Mouse (Mus musculus): ENCODE measurements around the gene Olfr1357. TPM values are rescaled to one million over a fixed set of nuclear protein-coding genes. Genes with fewer than 3 reads are reported as not detected.

Olfr1357 gene
- polyA plus RNA-seq, 2 experiments = not detected

GRCm38 (mm10) chr10:78573226-78573625, 44.6 kb downstream of the Olfr1357 start:
- Histone ChIP-seq H3K4me2 (ENCODE audit: low read depth) (no peak overlapping the region), H3K27ac (no peak overlapping the region), H3K9ac (replicated peaks) (no peak overlapping the region), H3K4me1 (replicated peaks; ENCODE audit: control insufficient read depth in 2 of 2, insufficient read depth in 2 of 2, low read length in 1 of 2) (peaks cover 11 to 14% of the 10 kb centered on the region in 2 experiments), H3K4me3 (ENCODE audit: insufficient read depth in 1 of 2, low read depth in 2 of 2, low read length in 2 of 2) (no peak overlapping the region), H3K27me3 (ENCODE audit: control insufficient read depth, insufficient read depth, low read length) (no peaks in the 10 kb centered on the region), H3K9me3 (ENCODE audit: control insufficient read depth, low read length) (no peaks in the 10 kb centered on the region), H3K36me3 (replicated peaks; ENCODE audit: control insufficient read depth, insufficient read depth, low read depth) (no peaks in the 10 kb centered on the region; the same call in 1 of the 2 replicates)
- ATAC-seq (ENCODE audit: insufficient read depth) (no peak), DNase-seq (ENCODE audit: low read depth in 3 of 3, low spot score in 3 of 3) (no peak)
- 59% methylated on average over 3 of the region's 3 CpGs for WGBS (ENCODE audit: insufficient replicate concordance)
- TF ChIP-seq EP300 (IDR thresholded peaks at IDR 0.05; ENCODE audit: low read depth) (no peak), CTCF (IDR thresholded peaks at IDR 0.05; ENCODE audit: low read depth) (no peak)

- DNase-seq (ENCODE audit: low read depth in 3 of 3, low spot score in 3 of 3) (no peak), ATAC-seq (ENCODE audit: insufficient read depth) (no peak)
- no peak for TF ChIP-seq CTCF (IDR thresholded peaks at IDR 0.05; ENCODE audit: low read depth)
- TF ChIP-seq EP300 (IDR thresholded peaks at IDR 0.05; ENCODE audit: low read depth) = no peak
- Histone ChIP-seq H3K27ac (no peak overlapping the region), H3K9me3 (ENCODE audit: control insufficient read depth, low read length) (no peaks in the 10 kb centered on the region), H3K4me2 (ENCODE audit: low read depth) (no peak overlapping the region), H3K4me1 (replicated peaks; ENCODE audit: control insufficient read depth in 2 of 2, insufficient read depth in 2 of 2, low read length in 1 of 2) (peaks cover 6 to 8% of the 10 kb centered on the region in 2 experiments), H3K4me3 (ENCODE audit: insufficient read depth in 1 of 2, low read depth in 2 of 2, low read length in 2 of 2) (no peak overlapping the region), H3K9ac (replicated peaks) (no peak overlapping the region), H3K36me3 (replicated peaks; ENCODE audit: control insufficient read depth, insufficient read depth, low read depth) (no peaks in the 10 kb centered on the region), H3K27me3 (ENCODE audit: control insufficient read depth, insufficient read depth, low read length) (no peaks in the 10 kb centered on the region)
- 49% methylated on average over 2 of the region's 2 CpGs for WGBS (ENCODE audit: insufficient replicate concordance)
These were observed 47.0 kb downstream of the Olfr1357 start for GRCm38 (mm10) chr10:78570897-78571296.

- no peak for ATAC-seq (ENCODE audit: insufficient read depth)
- Histone ChIP-seq H3K4me1 (replicated peaks; ENCODE audit: control insufficient read depth in 2 of 2, insufficient read depth in 2 of 2, low read length in 1 of 2) (peaks cover 3 to 4% of the 10 kb centered on the region in 2 experiments; a peak in 3 of 4 replicates), H3K27me3 (ENCODE audit: control insufficient read depth, insufficient read depth, low read length) (no peaks in the 10 kb centered on the region), H3K4me2 (ENCODE audit: low read depth) (no peak overlapping the region), H3K4me3 (ENCODE audit: insufficient read depth in 1 of 2, low read depth in 2 of 2, low read length in 2 of 2) (no peak overlapping the region), H3K9me3 (ENCODE audit: control insufficient read depth, low read length) (no peaks in the 10 kb centered on the region), H3K9ac (replicated peaks) (no peak overlapping the region), H3K36me3 (replicated peaks; ENCODE audit: control insufficient read depth, insufficient read depth, low read depth) (no peaks in the 10 kb centered on the region), H3K27ac (no peak overlapping the region)
- DNase-seq (ENCODE audit: low read depth in 3 of 3, low spot score in 3 of 3) = no peak
- no peak for TF ChIP-seq EP300 (IDR thresholded peaks at IDR 0.05; ENCODE audit: low read depth)
- TF ChIP-seq CTCF (IDR thresholded peaks at IDR 0.05; ENCODE audit: low read depth) = no peak
- WGBS (ENCODE audit: insufficient replicate concordance) = 50% methylated on average over 6 of the region's 6 CpGs
These were observed 47.5 kb downstream of the Olfr1357 start for GRCm38 (mm10) chr10:78570416-78570815.

- no peak overlapping the region for H3K4me2 ChIP-seq (ENCODE audit: low read depth)
- no peak overlapping the region for H3K27ac ChIP-seq
- TF ChIP-seq EP300 (IDR thresholded peaks at IDR 0.05; ENCODE audit: low read depth) (no peak), CTCF (IDR thresholded peaks at IDR 0.05; ENCODE audit: low read depth) (no peak)
- H3K27me3 ChIP-seq (ENCODE audit: control insufficient read depth, insufficient read depth, low read length) = no peaks in the 10 kb centered on the region
- no peak overlapping the region for H3K9ac ChIP-seq (replicated peaks)
- WGBS (ENCODE audit: insufficient replicate concordance) = 45% methylated on average over 3 of the region's 3 CpGs
- ATAC-seq (ENCODE audit: insufficient read depth) (no peak), DNase-seq (ENCODE audit: low read depth in 3 of 3, low spot score in 3 of 3) (no peak)
- no peaks in the 10 kb centered on the region for H3K9me3 ChIP-seq (ENCODE audit: control insufficient read depth, low read length)
- H3K36me3 ChIP-seq (replicated peaks; ENCODE audit: control insufficient read depth, insufficient read depth, low read depth) = no peaks in the 10 kb centered on the region
- H3K4me3 ChIP-seq (ENCODE audit: insufficient read depth in 1 of 2, low read depth in 2 of 2, low read length in 2 of 2) = no peak overlapping the region
- no peaks in the 10 kb centered on the region for H3K4me1 ChIP-seq (replicated peaks; ENCODE audit: control insufficient read depth in 2 of 2, insufficient read depth in 2 of 2, low read length in 1 of 2)
These were observed 48.2 kb downstream of the Olfr1357 start for GRCm38 (mm10) chr10:78569686-78570085.

GRCm38 (mm10) chr10:78569191-78569590, 48.7 kb downstream of the Olfr1357 start:
- no peak for ATAC-seq (ENCODE audit: insufficient read depth)
- Histone ChIP-seq H3K4me1 (replicated peaks; ENCODE audit: control insufficient read depth in 2 of 2, insufficient read depth in 2 of 2, low read length in 1 of 2) (no peaks in the 10 kb centered on the region), H3K4me2 (ENCODE audit: low read depth) (no peak overlapping the region), H3K9ac (replicated peaks) (no peak overlapping the region), H3K27ac (no peak overlapping the region), H3K9me3 (ENCODE audit: control insufficient read depth, low read length) (no peaks in the 10 kb centered on the region), H3K27me3 (ENCODE audit: control insufficient read depth, insufficient read depth, low read length) (no peaks in the 10 kb centered on the region), H3K4me3 (ENCODE audit: insufficient read depth in 1 of 2, low read depth in 2 of 2, low read length in 2 of 2) (no peak overlapping the region), H3K36me3 (replicated peaks; ENCODE audit: control insufficient read depth, insufficient read depth, low read depth) (no peaks in the 10 kb centered on the region)
- 68% methylated on average over 3 of the region's 3 CpGs for WGBS (ENCODE audit: insufficient replicate concordance)
- TF ChIP-seq EP300 (IDR thresholded peaks at IDR 0.05; ENCODE audit: low read depth) = no peak
- TF ChIP-seq CTCF (IDR thresholded peaks at IDR 0.05; ENCODE audit: low read depth) = no peak
- no peak for DNase-seq (ENCODE audit: low read depth in 3 of 3, low spot score in 3 of 3)
